Mouse (Mus musculus): ENCODE results near the gene Tagln2.

Tagln2 gene

GRCm38 (mm10) chr1:172503111-172503997 lies 3.5 kb downstream of the Tagln2 start:
- DNase-seq (ENCODE audit: low spot score): no peak

GRCm38 (mm10) chr1:172504756-172505155 lies 4.9 kb downstream of the Tagln2 start:
- DNase-seq (ENCODE audit: low spot score): no peak

GRCm38 (mm10) chr1:172507001-172507400 lies 7.2 kb downstream of the Tagln2 start:
- no peak for DNase-seq (ENCODE audit: low spot score)

- no peak for DNase-seq (ENCODE audit: low spot score)
Measured at GRCm38 (mm10) chr1:172507701-172508100, 7.9 kb downstream of the Tagln2 start.

- no peak for DNase-seq (ENCODE audit: low spot score)
Measured at GRCm38 (mm10) chr1:172508172-172508571, 8.3 kb downstream of the Tagln2 start.

- no peak for DNase-seq (ENCODE audit: low spot score)
Measured at GRCm38 (mm10) chr1:172509235-172509634, 9.4 kb downstream of the Tagln2 start.

- no peak for DNase-seq (ENCODE audit: low spot score)
Measured at GRCm38 (mm10) chr1:172509983-172510382, 10.1 kb downstream of the Tagln2 start.

GRCm38 (mm10) chr1:172510421-172510972 lies 10.7 kb downstream of the Tagln2 start:
- no peak for DNase-seq (ENCODE audit: low spot score)

- peak; percentile 40 for DNase-seq (ENCODE audit: low spot score)
Measured at GRCm38 (mm10) chr1:172512962-172513361, 13.1 kb downstream of the Tagln2 start.

GRCm38 (mm10) chr1:172513525-172514212 lies 13.8 kb downstream of the Tagln2 start:
- peak; percentile 67 for DNase-seq (ENCODE audit: low spot score)

GRCm38 (mm10) chr1:172514213-172514529 lies 14.3 kb downstream of the Tagln2 start:
- no peak for DNase-seq (ENCODE audit: low spot score)

GRCm38 (mm10) chr1:172514551-172515268 lies 14.9 kb downstream of the Tagln2 start:
- DNase-seq (ENCODE audit: low spot score): no peak

GRCm38 (mm10) chr1:172515396-172515795 lies 15.5 kb downstream of the Tagln2 start:
- DNase-seq (ENCODE audit: low spot score): no peak

- no peak for DNase-seq (ENCODE audit: low spot score)
Measured at GRCm38 (mm10) chr1:172518013-172518412, 18.2 kb downstream of the Tagln2 start.

GRCm38 (mm10) chr1:172519644-172520043 lies 19.8 kb downstream of the Tagln2 start:
- no peak for DNase-seq (ENCODE audit: low spot score)

GRCm38 (mm10) chr1:172520576-172521440 lies 21.0 kb downstream of the Tagln2 start, which contains the start of gene Cfap45:
TSS of gene Cfap45 (plus strand) at chr1:172520801.
- DNase-seq (ENCODE audit: low spot score): peak; percentile 76

- DNase-seq (ENCODE audit: low spot score): no peak
Measured at GRCm38 (mm10) chr1:172522524-172522923, 22.7 kb downstream of the Tagln2 start.

- no peak for DNase-seq (ENCODE audit: low spot score)
Measured at GRCm38 (mm10) chr1:172523699-172524101, 23.9 kb downstream of the Tagln2 start.

- DNase-seq (ENCODE audit: low spot score): peak; percentile 42
Measured at GRCm38 (mm10) chr1:172525027-172525764, 25.3 kb downstream of the Tagln2 start.

GRCm38 (mm10) chr1:172525971-172526370 lies 26.1 kb downstream of the Tagln2 start:
- DNase-seq (ENCODE audit: low spot score): no peak

All from layer of hippocampus, adult 11-12 months (tissue).